Mouse (Mus musculus): Measurements from ENCODE around the gene Lyrm4. TPM values are rescaled to one million over a fixed set of nuclear protein-coding genes. Genes with fewer than 3 reads are reported as not detected.

Lyrm4 gene
- total and polyA plus RNA-seq, 3 experiments = 13.3 to 27.3 (median 21.0) TPM

Other genes with a start within 250 kb of the Lyrm4 start
- 10 to 100 TPM; 17.9 to 18.3 TPM for gene Rpp40, start 211.2 kb downstream of the Lyrm4 start, total RNA-seq (2021)
- 3.9 and 4.2 TPM in 2 replicates for gene Rpp40, start 211.2 kb downstream of the Lyrm4 start, polyA plus RNA-seq (2012; rRNA removed)
- gene Ppp1r3g, start 158.7 kb downstream of the Lyrm4 start, total RNA-seq (2021) = 1 to 10 TPM in 1 of 2 experiments, under 1 TPM in 1; 0.58 to 2.1 TPM
- 0.10 and 0.27 TPM in 2 replicates for gene Ppp1r3g, start 158.7 kb downstream of the Lyrm4 start, polyA plus RNA-seq (2012; rRNA removed)
- gene Fars2, start 114 bp downstream of the Lyrm4 start, total RNA-seq (2021) = 100 to 1,000 TPM in 1 of 2 experiments, 10 to 100 TPM in 1; 87.8 to 121 TPM
- 61.9 and 73.5 TPM in 2 replicates for gene Fars2, start 114 bp downstream of the Lyrm4 start, polyA plus RNA-seq (2012; rRNA removed)